ENCODE assay signal across 9 mouse cellular contexts in genomic region chr7:99926916-99927714, GRCm38 (mm10). TPM values are rescaled to one million over a fixed set of nuclear protein-coding genes. Genes with fewer than 3 reads are reported as not detected.
DNase-seq lines count a peak whose midpoint lies in the region; ATAC-seq lines count a peak whose summit lies in the region.
"Had no signal": no experiment of that assay in that cellular context is flagged by ENCODE, and none has a peak within 500 bp of the region (broad histone marks: within the 10 kb centered on the region; RNA-seq: fewer than 3 reads in every experiment).

No protein-coding gene starts in this region.

- H3K4me3 ChIP-seq in heart, embryonic 12.5 days = no peak overlapping the region
- no peak overlapping the region for H3K4me3 ChIP-seq in lung, embryonic 16.5 days (ENCODE audit: low read length)

- no peak overlapping the region for H3K27ac ChIP-seq in heart, embryonic 12.5 days (ENCODE audit: poor library complexity, severe bottlenecking)
- H3K27ac ChIP-seq in lung, embryonic 16.5 days (ENCODE audit: low read length) = no peak overlapping the region

- peaks cover 71% of the 10 kb centered on the region for H3K36me3 ChIP-seq in heart, embryonic 12.5 days
- peaks cover 33% of the 10 kb centered on the region for H3K36me3 ChIP-seq in lung, embryonic 16.5 days (ENCODE audit: control insufficient read depth, insufficient read depth, low read length)

- no peaks in the 10 kb centered on the region for H3K4me1 ChIP-seq in heart, embryonic 12.5 days (replicated peaks)
- no peaks in the 10 kb centered on the region for H3K4me1 ChIP-seq in lung, embryonic 16.5 days (replicated peaks; ENCODE audit: control insufficient read depth, insufficient read depth, low read length)

- no peaks in the 10 kb centered on the region for H3K27me3 ChIP-seq in heart, embryonic 12.5 days (replicated peaks)
- H3K27me3 ChIP-seq in lung, embryonic 16.5 days (ENCODE audit: control insufficient read depth, insufficient read depth, low read depth, low read length) = no peaks in the 10 kb centered on the region

- peak; percentile 91 for DNase-seq in heart, adult 11 months
- DNase-seq in CD4-positive helper T cell, adult 2 months (ENCODE audit: low read depth, low spot score) = peak; percentile 40
- peak; percentile 32 for DNase-seq in c-Kit-positive CD71-positive TER-119-positive erythroid progenitor cells, embryonic 14.5 days (ENCODE audit: low spot score)
- DNase-seq in frontal cortex, adult 2 months (ENCODE audit: extremely low spot score in 1 of 2, low spot score in 1 of 2) = peak; percentile 63 to 84
- DNase-seq in kidney, postnatal 25 days = peak; percentile 81 to 91
- DNase-seq in telencephalon, adult 2 months (ENCODE audit: low read depth, low spot score) = peak; percentile 74

- no peak for ATAC-seq in heart, embryonic 12.5 days (ENCODE audit: insufficient number of reproducible peaks, low FRiP score)
- peak; percentile 38; the same call in 1 of the 2 replicates for ATAC-seq in lung, embryonic 16.5 days (ENCODE audit: low read depth)

- WGBS in heart, embryonic 12.5 days = 79% methylated on average over 10 of the region's 10 CpGs
- 73% methylated on average over 10 of the region's 10 CpGs for WGBS in lung, embryonic 16.5 days

- no peak overlapping the region for H3K9ac ChIP-seq in heart, embryonic 12.5 days
- no peak overlapping the region for H3K9ac ChIP-seq in lung, embryonic 16.5 days (ENCODE audit: low read length)

- H3K9me3 ChIP-seq in heart, embryonic 12.5 days (replicated peaks) = no peaks in the 10 kb centered on the region
- H3K9me3 ChIP-seq in lung, embryonic 16.5 days (ENCODE audit: control insufficient read depth, low read length) = no peaks in the 10 kb centered on the region
- H3K9me3 ChIP-seq: G1E had no signal

- H3K4me2 ChIP-seq in heart, embryonic 12.5 days = no peak overlapping the region
- no peak overlapping the region for H3K4me2 ChIP-seq in lung, embryonic 16.5 days (ENCODE audit: low read depth, low read length)

RNA-seq across cellular contexts. Expression of gene Rnf169, which starts 53.1 kb away (rescaled TPM):
- polyA plus RNA-seq in heart, embryonic 12.5 days (2016; fragmentation: Nextera tagmentation; extraction: Ambion mirVana) = 4.3 and 4.5 TPM in 2 replicates
- 20.2 and 22.0 TPM in 2 replicates for polyA plus RNA-seq in frontal cortex, adult 2 months (2012; rRNA removed)
- 4.4 and 5.2 TPM in 2 replicates for polyA plus RNA-seq in lung, embryonic 16.5 days (2015; fragmentation: Nextera tagmentation; extraction: Ambion mirVana)

Comparison
In these comparisons a context has a peak if more than half of its experiments do, and no peak if none do; other contexts are left out.
1. DNase-seq: peak in every context shown above with its lines; median percentile 91 in heart, adult 11 months; 86 in kidney, postnatal 25 days; 74 in telencephalon, adult 2 months; 74 in frontal cortex, adult 2 months; 40 in CD4-positive helper T cell, adult 2 months; 32 in c-Kit-positive CD71-positive TER-119-positive erythroid progenitor cells, embryonic 14.5 days.